Mouse (Mus musculus) T-cell, adult 2 months (primary cell): Measurements from ENCODE around the gene Sh3rf3.
"Not testable (repeated sequence)": the region's sequence is repeated elsewhere in the genome, so short reads cannot be mapped to it uniquely, and the experiment has no call there.

Experiments
- DNase-seq: peaks from one replicate; pipeline ENCODE4 v3.0.0; 2022; ENCODE audit warnings: low spot score

Sh3rf3 gene

DNA sequence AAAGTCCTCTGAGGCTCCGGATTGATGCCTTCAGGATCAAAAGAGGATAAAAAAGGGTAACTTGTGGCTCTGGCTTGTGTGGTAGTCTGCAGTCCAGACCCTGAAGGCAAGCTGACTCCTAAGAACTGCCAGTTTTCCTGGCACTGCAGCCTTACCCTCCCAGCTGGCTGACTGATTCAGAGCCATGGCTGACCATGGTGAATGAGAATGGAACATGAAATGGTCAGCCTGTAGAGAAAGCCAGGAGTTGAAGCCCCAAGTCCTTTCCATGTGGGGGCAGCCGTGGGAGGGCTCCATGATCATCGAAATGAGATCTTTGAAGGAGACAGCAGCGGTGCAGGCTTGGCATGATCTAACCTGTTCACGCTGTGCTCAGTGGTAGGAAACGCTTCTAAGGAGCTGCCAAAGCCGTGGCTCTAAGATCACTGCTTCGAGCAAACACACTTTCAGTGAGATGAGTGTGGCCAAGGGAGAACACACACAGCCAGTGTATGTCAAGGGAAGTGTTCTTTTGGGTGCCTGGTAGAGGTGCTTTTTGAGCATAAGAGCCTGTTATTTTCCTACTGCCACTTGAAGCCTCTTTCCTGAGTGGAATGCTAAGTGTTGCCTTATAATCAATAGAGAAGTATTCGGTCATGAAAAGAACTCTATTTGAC lies 168.6 kb downstream of the Sh3rf3 start:
- DNase-seq: no peak

DNA sequence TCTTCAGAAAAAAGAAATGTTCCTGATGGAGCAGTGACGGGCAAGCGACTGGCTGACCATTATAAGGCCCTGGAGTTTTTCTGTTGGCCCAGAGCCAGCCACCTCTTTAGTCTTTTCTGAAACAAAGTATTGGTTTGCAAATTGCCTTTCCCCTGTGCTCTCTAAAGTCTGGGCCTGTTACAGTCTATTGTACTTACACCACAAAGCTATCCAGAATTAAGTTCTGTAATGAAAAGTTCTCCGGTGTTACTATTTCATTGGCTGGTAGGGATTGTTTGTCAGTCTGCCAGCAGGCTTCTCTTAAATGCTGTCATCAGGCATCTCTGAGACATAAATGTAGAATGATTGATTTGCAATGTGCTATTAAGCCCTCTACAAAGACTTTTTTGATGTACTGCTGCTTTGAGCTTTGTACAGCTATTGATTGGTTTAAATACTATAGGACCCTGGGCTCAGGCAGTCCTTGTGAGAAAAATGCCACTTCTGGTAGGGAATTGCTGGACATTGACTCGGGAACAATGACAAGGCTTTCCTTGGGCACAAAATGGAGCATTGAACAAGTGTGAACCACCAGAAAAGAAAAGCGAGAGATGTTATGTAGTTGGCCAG lies 169.5 kb downstream of the Sh3rf3 start:
- DNase-seq: no peak

DNA sequence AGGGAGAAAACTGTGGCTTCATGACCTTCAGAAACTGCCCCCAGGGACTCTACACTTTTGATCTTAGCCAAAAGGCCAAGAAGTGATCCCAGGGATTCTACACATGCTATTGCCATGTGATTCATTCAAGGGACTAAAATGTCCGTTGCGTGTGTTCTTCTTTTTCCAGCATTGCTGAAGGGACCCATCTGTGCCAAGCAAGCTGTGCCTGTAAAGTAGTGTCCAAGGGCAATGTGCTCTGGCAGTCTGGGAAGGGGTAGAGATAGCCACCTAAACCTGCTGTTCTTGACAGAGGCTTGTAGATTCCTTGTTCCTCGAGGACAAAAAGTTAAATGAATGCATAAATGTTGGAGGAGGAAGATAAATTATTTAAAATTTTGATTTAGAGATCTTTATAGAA lies 178.5 kb downstream of the Sh3rf3 start:
- DNase-seq: no peak

DNA sequence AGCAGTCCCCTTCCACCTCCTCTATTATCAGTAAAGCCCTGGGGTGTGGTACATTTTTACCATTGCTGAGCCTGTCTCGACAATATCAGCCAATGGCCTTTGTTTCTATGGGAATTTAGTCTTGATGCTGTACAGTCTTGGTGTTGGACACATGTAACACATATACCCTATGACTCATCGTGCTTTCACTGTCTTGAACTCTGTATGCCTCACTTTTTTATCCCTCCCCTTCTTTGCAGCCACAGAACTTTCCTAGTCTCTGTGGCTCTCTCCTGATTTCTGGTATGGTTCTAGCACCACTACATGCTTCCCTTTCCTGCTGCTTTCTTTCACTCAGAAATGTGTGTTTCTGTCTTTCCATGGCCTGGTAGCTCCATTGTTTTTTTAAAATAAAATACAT lies 181.6 kb downstream of the Sh3rf3 start:
- DNase-seq: no peak

DNA sequence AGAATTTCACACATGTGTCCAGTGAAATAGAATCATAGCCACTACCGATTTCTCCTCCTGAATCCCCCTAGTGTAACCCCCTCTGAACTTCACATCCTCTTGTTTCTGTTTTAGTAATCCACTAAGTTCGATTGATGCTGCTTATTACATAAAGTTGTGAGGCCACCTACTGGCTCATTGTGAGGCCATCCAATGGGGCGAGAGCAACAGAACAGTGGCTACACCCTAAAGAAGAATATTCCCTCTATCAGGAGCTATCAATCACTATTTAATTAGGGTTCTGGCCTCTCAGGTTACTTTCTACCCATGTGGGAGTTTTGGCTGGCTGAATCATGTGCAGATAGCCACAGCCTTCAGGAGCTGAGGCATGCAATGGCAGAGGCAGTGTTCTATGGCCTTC lies 182.0 kb downstream of the Sh3rf3 start:
- no peak for DNase-seq

DNA sequence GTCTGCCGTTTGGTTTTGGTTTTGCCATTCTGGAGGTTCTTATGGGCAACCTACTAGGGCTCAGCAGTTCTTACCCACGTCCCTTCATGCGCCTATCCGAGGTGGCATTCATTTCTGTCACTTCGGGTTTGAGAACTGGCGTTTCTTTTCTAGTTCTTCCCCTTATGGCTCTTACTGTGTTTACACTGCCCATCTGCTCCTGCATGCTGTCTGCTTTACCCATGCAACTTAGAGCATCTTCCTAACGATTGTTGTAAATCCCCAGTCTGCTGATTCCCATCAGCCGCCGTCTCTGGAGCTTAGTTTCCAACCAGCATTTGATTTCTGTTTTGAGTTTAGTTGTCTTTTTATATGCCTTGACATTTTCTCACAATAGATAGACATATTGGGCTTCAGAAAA lies 189.2 kb downstream of the Sh3rf3 start:
- DNase-seq: no peak

DNA sequence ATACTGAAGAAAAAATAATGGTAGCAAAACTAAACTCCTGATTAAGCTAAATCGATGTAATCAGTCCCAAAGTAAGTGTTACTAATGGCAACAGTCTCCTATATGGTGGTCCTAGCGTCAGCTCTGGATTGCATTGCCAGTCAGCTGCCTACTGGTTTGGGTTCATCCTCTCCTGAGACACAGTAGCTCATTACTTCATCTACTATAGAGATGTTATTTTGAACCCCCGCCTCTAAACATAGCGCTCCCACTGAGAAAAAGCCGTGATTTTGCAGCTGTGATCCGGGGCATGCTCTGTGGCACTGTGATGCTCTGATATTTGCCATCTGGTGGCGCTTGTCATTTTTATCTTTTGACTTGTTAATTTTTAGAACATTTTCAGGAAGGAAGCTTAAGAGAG lies 198.3 kb downstream of the Sh3rf3 start:
- DNase-seq: no peak

DNA sequence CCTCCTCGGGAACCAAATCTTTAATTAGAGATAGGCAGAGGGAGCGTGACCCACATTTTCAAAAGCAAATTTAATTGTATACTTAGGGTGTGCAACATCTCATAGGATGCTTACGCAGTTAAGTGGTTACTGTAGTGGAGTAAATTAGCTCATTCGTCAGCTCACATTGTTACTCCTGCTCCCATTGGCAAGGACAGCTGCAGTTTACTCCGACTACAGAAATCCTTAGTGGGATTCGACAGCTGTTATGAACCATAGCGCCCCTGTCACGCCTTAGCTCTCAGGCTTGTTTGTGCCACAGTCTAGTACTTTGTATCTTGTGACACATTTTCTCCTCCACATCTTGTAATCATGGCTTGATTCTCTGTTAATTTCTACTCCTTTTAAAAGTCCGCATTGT lies 200.5 kb downstream of the Sh3rf3 start:
- no peak for DNase-seq

DNA sequence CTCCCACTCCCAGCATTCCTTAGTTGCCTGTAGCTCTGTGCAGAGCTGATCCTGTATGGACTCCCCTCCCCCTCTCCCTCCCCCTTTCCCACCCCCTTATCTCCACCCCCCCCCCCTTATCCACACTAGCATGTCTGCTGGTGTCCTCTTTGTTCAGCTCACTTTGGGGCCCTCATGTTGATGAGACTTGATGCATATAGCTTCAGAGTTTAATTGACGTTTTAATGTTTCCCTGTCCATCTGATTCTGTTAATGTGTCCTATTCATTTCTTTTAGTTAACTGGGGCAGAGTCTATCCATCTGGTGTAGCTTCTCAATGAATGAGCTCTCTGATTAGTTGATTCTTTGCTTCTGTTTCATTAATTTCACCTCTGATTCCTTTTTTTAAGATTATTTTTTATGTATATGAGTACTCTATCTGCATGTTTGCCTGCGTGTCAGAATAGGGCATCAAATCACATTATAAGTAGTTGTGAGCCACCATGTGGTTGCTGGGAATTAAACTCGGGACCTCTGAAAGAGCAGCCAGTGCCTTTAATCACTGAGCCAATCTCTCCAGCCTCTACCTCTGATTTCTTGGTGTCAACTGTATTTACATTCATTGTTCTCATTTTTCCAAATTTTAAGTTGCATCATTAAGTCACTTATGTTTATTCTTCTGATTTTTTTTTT lies 206.3 kb downstream of the Sh3rf3 start:
- no peak for DNase-seq

DNA sequence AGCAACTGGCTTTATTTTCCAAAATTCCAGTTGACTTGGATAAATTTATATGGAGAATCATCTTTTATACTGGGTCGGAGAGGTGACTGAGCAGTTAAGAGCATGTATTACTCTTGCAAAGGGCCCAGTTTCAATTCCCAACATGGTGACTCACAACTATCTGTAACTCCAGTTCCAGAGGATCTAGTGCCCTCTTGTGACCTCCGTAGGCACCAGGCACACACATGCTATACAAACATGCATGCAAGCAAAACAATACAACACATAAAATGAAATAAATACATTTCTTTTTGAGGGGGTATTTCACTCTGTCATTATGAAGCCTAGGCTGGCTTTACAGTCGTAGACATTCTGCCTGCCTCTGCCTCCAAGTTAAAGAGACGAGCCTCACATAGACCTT lies 237.3 kb downstream of the Sh3rf3 start:
- no peak for DNase-seq

DNA sequence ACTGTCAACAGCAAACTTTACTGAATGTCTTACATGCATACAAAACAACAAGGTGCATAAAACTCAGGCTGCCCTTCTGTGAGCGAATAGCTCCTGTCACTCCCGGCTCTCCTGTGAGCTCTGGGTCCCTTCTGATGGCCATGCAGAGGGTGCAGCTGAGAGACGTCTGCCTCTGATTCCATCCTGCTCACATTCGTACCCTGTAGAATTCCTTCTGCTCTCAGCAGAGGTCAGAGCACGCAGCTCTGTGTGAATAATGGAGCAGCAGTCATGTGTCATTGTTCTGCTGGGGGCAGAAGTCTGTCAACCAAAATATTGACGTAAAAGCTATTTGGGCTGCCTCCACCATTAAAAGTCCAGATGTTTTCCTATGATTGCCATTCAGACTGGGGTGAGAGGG lies 243.1 kb downstream of the Sh3rf3 start:
- no peak for DNase-seq

DNA sequence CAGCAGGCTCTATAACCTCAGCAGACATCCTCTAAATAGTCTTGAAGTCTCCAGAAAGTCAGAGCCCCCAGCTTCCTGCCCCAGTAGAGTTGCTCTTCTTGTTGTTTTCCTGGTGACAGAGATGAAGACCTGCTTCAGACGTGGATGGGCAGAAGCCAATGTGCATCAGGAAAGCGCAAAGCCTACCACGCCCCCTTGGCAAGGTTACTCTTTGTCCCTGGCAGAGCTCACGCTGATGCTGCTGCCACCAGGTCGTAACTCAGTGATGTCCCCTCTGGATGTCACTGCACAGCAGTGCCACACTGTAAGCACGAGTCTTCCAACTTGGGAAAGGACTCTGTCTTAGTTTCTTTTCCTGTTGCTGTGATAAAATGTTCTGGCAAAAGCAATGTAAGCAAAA lies 253.6 kb downstream of the Sh3rf3 start:
- DNase-seq: no peak

DNA sequence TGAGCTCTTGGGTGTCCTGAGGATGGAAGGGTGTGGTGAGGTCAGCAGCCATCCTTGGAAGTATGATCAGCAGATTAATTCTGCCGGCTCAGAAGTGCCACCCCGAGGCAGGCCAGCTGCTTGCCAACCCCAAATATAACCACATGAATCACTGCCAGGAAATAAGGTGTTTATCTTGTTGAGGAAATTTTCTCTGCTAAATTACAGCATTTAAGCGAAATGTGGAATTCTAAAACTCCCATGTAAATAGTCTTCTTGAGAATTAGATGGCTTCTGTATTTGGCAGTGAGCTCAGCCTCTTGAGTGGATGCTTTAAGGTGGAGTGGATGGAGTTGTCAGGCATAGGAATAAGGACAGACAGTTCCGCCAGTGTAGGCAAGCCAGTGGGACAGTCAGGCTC lies 259.7 kb downstream of the Sh3rf3 start:
- DNase-seq: no peak

DNA sequence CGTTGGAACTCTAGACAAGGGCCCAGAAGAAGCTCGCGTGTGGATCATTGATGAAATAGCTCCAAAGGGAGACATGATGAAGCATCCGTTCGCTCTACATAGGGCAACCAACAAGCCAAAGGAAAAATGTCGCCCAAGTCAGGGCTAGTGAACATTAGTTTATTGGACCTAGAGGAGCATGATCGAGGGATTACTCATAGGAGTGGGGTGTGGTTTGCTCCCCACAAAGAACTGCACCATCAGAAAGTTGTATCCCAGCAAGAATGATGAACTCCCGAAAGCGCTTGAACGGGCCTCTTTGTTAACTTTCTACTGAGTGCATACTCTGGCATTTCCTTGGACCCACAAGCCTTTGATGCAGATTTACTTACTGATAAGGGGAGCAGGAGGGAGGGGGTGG lies 263.5 kb downstream of the Sh3rf3 start:
- no peak for DNase-seq

DNA sequence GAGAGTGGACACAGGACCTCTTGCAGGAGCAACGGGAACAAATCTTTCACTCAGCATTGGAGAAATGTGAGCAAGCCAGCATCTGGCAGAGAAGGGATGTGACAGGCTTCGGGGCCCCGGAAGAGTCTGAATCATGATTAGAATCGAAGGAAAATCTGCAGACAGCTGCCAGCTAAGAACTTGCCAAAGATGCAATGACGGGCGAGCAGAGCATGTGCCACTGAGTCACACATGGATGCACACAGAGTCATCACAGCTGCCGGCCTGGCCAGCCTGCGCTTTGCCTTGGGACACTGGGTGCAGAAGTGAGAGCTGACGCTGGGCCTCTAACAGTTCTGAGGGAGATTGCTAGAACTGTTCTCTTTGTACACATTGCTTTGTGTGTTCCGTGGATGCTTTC lies 264.8 kb downstream of the Sh3rf3 start:
- no peak for DNase-seq

DNA sequence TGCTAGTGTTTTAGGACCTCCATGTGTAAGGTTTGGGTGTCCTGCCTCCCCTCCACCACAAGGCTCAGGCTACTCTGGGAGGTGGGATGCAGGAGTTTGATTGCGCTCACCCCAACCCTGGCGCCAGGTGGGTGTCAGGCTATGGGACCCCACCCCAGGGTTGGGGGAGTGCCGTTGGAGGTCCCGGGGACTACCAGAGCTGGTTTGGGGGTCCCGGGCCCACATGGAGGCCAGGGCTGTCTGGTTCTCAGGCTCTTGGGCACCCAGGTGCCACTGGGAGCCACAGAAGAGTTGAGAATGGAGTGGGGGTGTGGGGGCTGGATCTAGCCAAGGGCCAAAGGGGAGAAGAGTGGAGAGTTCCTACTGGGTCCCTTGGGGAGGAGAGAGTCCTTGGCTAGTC lies 272.4 kb downstream of the Sh3rf3 start:
- no peak for DNase-seq

DNA sequence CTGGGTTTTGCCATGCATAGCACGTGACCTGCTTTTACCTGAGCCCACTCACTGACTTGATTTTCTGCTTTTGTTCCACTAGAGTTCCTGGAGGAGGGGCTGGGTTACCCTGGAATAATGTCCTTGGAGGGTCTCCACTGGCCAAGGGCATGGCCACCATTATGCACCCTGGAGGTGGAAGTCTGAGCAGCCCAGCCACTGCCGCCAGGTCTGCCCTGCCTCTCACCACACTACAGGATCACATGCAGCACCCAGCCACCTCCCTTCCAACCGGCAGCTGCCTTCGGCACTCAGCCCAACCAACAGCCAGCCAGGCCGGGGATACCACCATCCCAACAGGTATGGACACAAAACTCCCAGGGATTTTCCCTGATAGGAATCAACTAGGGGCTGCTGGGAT lies 273.4 kb downstream of the Sh3rf3 start:
- no peak for DNase-seq

DNA sequence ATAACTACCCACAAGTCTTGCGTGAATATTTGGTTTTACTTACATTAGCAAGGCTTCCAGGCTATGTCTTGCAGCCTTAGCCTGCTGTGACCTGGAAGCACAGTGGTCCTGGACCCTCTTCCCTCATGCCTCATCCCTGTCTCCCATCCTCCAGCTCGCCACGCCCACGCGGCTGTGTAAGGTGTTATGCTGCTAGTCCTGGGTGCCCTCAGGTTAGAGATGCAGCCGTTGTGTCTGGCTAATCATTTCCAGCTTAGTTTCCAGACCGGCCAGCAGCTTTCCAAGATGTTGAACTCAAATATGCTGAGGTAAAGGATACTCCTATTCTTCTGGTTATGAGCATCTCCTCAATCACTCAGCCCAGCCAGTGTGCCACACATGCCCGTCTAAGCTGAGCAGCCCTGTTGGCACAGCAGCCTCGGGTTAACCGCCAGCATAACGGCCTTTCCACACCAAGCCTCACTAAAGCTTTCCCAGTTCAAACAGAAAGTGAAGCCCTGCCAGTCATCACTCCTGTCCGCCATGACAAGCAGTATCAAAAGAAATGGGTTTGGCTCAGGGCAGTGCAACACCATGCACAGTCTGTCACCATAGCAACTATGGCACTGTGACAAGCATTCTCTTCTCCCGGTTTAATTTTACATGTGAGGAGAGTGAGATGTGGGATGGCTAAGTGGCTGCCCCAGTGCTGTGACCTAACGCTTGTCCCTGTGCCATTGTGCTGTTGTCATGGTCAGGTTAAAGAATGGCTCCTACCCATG lies 276.9 kb downstream of the Sh3rf3 start:
- DNase-seq: no peak

DNA sequence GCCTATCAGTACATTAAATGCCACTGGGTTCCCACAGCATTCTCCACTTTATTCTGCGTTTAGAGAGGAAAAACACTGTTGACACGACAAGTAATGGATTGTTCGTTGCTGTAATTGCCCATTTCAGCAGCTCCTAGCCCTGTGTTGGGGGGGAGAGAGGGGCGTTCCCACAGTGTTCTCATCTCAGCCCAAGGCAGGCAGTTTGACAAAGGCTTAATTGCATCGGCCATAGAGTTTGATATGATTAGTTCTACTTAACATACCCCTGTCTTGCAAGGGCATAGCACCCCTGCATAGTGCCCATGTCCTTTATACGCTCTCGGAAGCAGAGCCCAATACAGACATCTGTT lies 277.4 kb downstream of the Sh3rf3 start:
- DNase-seq: no peak

DNA sequence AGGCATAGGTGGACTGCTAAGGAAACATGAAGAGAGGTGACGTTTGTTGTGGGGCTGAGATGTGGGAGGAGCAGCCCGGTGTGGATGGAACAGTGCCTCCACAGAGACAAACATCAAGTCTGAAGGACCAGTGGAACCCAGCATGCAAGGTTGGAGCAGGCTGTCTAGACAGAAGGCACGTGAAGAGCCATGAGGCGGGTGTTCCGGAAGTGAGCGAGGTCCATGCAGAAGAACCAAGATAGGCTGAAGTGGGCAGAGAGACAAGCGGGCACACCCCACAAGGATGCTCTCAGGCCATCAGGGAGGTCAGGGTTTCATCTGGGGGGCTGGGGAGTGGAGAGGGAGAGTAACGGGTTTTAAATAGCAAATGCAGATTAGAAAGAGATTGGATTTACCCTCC lies 278.4 kb downstream of the Sh3rf3 start:
- DNase-seq: no peak

DNA sequence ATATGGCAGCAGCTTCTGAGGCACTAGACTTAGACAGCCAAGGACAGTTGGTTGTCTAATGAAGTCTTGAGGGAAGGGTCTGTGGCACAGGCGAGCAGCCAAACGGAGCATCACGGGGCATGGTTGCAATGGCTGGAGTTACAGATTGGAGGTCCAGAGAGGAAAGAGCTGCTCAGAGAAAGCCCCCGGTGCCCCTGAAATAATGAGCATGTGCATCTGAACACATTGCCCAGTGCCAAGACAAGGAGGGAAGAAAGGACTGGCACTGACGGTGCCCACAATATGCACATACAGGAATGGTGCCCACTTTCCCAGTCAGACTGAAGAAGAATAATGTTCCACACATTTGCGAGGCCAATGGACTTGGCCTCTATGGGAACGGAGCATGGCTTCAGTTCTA lies 278.8 kb downstream of the Sh3rf3 start:
- DNase-seq: no peak

DNA sequence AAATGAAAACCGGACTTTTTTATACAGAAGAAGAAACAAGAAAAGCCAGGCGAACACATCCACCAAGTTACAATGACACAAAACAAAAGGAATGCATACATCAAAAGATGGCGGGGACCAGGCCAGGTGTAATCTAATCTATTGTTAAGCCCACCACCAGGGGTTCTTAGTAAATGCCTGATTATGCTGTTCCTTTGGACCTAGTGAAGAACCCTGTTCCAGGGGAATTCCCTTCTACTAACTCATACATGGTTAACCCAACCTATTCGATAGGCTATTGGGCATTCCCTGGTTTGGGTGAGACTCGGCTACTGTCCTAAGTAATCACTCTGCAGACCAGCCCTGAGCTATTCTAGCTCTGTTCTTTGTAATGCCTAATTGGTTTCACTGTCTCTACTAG lies 289.9 kb downstream of the Sh3rf3 start:
- not testable (repeated sequence) for DNase-seq

DNA sequence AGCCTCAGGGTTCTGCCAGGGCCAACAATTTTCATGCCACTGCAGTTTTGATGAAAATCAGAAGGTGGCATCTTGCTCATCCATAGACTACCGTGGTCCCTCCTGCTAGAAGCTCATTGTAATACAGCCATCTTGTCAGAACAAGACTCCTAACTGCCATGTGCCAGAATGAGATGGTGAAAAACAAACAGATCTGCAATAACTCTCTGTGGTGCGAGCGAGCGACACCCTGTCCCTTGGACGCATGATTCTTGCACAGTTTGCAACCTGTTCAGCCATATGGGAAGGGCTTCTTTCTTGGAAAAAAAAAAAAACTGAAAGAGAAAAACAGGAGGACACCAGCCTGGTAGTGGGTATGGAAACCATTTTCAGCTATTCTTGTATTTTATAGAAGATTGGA lies 291.5 kb downstream of the Sh3rf3 start:
- no peak for DNase-seq
